Mouse (Mus musculus): Measurements from ENCODE around the gene Plscr3.

Gene Plscr3

DNA sequence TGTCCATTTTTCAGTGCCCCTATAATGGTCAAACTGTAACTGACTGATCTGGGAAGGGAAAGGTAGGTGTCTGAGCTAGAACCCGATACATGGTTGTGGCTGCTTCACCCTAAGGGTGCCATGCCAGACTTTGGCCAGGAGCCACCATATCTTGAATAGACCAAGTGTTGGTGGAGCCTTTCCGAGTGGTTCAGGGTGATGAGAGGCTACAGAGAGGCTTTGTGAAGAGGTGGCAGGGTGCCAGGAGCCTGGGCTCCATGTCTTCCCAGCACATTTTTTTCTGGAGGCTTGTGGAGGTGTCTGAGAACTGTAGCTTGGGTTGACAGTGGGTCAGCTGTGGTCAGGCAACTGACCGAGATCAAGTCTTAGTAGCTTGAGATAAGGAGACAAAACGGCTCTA, 45.3 kb downstream of the Plscr3 start:
- DNase-seq (ENCODE audit: low spot score in 2 of 2): peak in 1 of 2 experiments; percentile 68

DNA sequence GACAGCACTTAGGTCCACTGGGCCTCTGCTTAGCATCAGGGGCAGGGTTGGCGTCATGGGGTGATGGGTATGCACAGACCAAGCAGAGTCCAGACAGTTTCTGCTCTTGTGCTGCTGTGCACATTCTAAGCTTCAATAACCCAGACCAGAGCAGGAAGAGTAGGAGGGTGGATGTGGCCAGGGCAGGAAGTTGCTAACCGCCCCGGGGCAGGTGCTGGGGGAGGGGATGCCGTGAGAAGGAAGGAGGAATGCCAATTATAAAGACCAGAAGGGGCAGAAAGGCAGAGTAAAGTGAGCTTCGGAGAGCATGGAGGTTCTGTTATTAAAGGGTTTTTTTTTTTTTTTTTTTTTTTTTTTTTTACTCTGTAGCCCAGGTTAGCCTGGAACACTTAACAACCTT, 48.5 kb downstream of the Plscr3 start:
- peak in 1 of 2 experiments; percentile 76 for DNase-seq (ENCODE audit: low spot score in 2 of 2)

DNA sequence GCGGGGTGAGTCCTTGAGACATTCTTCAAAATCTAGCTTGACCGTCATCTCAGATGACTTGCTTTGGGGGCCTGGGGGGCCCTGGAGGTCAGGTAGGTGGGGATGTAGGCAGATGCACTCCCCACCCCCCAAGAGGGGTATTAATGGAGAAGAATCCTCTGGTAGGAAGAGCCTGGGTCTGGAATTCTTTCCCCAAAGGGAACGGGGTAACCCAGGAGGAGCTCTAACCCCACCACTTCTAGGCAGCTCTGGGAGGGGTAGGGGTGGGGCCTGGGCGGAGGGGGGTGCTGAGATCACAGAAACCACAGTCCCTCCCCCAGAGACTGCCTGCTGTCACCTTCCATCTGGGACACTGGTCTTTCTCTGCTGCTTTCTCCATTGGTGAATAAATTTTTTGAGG, 49.1 kb downstream of the Plscr3 start, which contains the start of gene Acap1:
Acap1 (minus strand) TSS at position 249 of the 400 bp plus-strand sequence.
- peak in 1 of 2 experiments; percentile 63 for DNase-seq (ENCODE audit: low spot score in 2 of 2)

DNA sequence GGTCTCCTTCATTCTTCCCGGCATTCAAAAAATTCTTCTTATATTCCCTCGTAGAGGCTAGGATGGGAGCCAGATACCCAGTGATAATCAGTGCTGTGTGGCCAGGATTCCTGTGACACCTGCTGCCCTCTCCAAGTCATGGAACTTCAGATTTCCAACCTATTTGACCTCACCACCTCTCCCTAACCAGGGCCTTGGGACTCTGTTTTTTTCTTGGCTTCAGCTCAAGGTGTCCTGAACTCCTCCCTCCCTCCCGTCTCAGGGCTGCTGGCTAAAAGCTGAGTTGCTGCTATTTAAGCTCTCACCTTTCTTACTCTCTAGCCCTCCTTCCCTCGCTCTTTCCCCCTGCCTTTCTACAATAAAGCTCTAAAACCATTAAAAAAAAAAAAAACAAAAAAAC, 53.7 kb downstream of the Plscr3 start:
- no peak for DNase-seq (ENCODE audit: low spot score in 2 of 2)

DNA sequence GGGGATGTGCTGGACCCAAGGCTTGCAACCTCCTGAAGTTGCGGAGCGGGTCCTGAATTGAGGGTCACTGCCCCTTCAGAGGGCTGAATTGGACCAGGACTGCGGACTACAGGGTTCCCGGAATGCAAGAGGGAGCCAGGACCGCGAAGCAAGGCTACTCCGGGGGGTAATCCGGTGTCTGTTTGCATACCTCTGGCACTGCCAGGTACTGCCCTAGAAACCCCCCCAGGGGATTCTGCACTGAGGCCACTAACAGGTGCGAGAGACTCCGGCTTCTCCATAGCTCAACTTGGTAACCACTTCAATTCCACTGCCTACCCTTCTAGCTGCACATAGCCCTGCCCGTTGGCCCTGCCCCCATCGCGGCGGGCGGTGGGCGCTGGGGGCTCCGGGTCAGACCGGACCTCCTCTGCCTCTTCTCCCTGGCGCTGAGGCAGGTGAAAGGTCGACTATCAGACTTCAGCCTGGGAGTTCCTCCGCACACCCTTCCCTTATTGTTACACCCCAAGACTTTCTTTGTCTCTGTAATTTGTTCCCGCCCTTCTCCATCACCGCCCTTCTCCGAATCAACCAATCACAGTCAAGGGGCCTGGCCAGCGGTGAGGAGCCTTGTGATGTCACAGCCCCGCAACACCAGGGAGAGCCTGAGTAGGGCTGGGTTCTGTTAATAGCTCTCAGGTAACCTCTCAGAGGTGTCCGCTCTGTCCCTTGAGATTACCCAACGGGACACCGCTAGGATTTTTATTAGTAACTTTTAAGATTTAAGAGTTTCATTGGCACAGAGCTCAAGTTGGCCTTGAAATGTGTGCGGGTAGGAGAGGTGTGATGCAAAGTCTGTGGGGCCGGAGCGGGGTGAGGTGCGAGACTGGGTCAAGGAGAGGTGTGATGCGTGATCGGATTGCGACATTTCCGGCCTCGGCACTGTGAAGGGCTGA, 54.6 kb downstream of the Plscr3 start, which contains the start of the genes 2810408A11Rik and Neurl4:
2810408A11Rik (minus strand) TSS at position 517 of the 935 bp plus-strand sequence.
Neurl4 (plus strand) TSS at position 602 of the 935 bp plus-strand sequence.
- DNase-seq (ENCODE audit: low spot score in 2 of 2): peak; percentile 81 to 89

DNA sequence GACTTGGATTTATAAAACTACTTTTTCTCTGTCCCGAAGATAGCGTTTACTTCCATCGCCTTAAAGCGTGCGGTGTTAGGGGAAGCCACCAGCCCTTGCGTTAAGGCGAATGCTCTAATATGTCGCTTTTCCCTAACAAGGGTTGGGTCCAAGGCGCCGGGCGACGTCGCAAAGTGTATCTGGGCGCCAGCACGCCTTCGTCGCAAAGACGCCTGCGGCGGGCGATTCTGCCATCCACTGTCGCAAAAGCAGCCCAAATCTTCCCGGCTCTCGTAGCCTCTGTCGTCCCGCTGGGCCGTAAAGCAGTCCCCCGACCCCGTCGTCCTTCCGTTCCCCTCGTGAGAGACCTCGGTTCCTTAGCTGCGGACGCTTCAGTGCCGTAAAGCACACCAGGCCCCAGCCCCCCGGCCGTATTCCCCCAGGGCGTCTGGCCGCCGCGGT, 55.2 kb downstream of the Plscr3 start:
- DNase-seq (ENCODE audit: low spot score in 2 of 2): peak; percentile 90 to 92
